Mouse (Mus musculus) cerebellum, adult 9-10 months (tissue): ENCODE results near the gene Actb.

ENCODE experiments used
- DNase-seq: peaks from one replicate; pipeline ENCODE4 v3.0.0; 2022

Gene Actb

DNA sequence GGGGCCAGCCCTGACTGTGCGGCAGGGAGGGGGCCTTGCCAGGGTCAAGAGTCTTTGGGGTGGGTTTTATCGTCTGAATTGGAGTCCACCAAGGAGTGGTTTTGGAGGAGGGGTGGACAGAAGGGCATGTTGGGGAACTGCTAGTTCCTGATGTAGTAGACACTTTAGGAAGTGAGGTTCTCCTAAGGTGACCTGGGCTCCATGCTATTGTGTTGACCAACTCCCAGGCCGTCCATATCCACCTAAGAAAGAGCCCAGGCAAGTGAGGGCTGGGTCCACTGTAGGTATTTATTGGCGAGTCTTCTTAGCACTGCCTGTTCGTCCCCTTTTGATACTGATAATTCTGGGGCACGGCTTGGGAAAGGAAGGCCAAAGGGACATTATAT is 14.5 kb upstream of the Actb start:
- no peak for DNase-seq

DNA sequence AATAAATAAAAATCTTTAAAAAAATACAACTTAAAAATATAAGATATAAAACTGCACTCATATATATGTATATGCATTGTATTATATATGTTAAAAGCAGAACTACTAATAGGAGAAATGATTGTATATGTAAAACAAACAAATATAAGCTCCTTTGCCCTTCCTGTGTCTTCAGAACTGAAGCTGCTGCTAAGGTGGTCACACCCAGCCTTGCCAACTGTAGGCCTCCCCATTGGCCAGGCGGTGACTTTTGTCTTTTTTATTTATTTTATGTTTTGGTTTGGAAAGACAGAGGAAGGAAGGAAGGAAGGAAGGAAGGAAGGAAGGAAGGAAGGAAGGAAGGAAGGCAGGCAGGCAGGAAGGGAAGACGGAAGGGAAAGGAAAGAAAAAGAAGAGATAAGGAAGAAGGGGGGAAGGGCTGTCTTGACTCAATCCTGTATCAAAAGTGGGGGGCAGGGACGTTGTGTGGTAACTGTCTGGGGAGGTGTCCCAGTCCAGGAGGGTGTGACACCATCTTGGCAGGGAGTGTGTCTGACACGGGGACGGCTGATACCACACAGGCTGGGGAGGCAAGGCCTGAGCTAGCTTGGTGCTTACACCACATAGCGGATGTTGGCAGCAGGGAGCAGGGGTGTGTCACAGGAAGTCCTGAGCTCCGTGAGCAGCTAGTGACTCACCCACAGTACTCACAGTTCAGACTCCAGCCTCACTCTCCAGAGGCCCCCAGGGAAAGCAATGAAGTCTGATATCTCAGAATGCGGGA is 13.9 kb upstream of the Actb start:
- DNase-seq = no peak

GRCm38 (mm10) chr5:142917402-142917801 is 10.8 kb upstream of the Actb start:
- DNase-seq = no peak

- DNase-seq = no peak
Measured at GRCm38 (mm10) chr5:142916593-142916992, 10.0 kb upstream of the Actb start.

GRCm38 (mm10) chr5:142915231-142915630 is 8.7 kb upstream of the Actb start:
- DNase-seq = no peak

DNA sequence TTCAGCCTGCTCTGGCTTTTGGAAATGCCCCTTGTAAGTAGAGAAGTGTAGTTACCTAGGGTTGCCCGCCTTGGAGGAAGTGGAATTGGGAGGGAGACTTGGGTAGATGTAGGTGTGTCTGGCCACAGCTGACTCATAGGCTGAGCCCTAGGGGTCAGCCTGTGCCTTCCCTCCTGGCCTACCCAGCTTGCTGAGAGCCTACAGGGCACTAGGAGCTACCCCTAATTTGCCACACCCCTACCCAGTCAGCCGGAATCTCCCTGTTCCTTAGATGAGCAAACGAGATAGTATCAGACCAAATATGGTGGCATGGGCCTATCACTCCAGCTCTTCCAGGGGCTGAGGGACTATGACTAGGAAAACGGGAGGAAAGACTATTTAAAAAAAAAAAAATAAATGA is 6.2 kb upstream of the Actb start:
- DNase-seq = no peak

DNA sequence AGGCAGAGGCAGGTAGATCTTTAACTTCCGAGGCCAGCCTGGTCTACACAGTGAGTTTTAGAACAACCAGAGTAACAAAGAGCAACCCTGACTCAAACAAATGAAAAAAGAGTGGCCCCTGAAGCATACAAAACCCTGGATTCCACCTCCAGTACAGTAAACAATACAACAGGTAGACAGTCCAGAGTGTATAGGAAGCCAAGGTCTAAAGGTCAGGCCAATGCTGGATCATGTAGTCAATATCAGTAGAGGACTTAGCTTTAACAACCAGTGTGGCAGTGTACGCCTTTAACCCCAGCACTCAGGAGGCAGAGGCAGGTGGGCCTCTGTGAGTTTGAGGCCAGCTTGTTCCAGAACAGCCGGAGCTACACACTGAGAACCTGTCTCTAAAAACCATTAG is 5.8 kb upstream of the Actb start:
- no peak for DNase-seq

GRCm38 (mm10) chr5:142911629-142912028 is 5.1 kb upstream of the Actb start:
- DNase-seq = no peak

DNA sequence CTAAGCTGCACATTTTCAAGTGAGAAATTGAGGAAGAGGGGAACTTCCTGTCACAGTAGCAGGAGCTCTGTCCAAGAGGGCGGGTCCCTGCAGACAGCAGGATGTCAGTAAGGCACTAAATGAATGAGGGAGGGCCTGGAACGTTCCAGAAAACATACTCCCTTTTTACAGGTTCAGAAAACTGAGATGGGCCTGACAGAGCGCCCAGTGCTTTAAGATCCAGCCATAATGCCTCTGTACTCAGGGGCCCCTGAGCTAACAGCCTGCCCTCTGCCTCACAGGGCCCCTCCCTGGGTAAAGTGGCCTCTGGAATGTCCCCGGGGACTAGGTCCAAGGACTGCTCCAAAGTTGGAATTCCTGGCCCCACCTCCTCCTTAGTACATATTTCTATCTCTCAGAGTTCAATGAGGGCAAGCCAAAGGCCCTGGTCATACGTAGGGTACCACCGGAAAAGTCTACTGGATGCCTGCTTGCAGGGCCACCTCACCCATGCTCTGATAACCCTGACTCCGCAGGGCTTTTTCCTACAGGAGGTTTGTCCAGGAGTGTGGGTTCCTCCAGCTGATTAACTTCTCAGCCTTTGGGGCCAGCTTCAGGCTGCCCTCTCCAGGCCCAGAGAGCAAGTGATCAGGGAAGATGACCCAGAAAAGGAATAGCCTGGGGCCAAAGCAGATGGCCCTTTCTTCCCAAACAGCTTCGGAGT is 3.2 kb upstream of the Actb start:
- DNase-seq = peak; percentile 58

GRCm38 (mm10) chr5:142908941-142909575 is 2.5 kb upstream of the Actb start:
- peak; percentile 53 for DNase-seq

- DNase-seq = peak; percentile 75
Measured at GRCm38 (mm10) chr5:142907803-142908559, 1.4 kb upstream of the Actb start.

- peak; percentile 82 for DNase-seq
Measured at GRCm38 (mm10) chr5:142907048-142907802, 671 bp upstream of the Actb start.

GRCm38 (mm10) chr5:142905725-142906531 is 626 bp downstream of the Actb start:
- peak; percentile 99 for DNase-seq

DNA sequence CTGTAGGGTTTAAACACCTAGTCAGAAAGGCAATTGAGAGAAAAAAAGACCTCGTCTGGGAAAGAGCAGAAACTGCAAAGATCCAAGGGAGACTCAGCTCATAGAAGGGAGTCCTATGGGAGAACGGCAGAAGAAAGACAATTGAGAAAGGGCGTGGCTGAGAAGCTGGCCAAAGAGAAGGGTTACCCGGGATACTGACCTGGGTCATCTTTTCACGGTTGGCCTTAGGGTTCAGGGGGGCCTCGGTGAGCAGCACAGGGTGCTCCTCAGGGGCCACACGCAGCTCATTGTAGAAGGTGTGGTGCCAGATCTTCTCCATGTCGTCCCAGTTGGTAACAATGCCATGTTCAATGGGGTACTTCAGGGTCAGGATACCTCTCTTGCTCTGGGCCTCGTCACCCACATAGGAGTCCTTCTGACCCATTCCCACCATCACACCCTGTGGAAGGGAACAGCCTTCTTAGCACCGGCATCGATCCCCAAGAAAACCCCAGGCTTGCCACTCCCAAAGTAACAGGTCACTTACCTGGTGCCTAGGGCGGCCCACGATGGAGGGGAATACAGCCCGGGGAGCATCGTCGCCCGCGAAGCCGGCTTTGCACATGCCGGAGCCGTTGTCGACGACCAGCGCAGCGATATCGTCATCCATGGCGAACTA is 1.4 kb downstream of the Actb start:
- DNase-seq = no peak

- DNase-seq = no peak
Measured at GRCm38 (mm10) chr5:142904208-142905037, 2.1 kb downstream of the Actb start.

GRCm38 (mm10) chr5:142903470-142904207 is 2.9 kb downstream of the Actb start:
- peak; percentile 51 for DNase-seq

- DNase-seq = peak; percentile 40
Measured at GRCm38 (mm10) chr5:142902506-142903314, 3.8 kb downstream of the Actb start.

DNA sequence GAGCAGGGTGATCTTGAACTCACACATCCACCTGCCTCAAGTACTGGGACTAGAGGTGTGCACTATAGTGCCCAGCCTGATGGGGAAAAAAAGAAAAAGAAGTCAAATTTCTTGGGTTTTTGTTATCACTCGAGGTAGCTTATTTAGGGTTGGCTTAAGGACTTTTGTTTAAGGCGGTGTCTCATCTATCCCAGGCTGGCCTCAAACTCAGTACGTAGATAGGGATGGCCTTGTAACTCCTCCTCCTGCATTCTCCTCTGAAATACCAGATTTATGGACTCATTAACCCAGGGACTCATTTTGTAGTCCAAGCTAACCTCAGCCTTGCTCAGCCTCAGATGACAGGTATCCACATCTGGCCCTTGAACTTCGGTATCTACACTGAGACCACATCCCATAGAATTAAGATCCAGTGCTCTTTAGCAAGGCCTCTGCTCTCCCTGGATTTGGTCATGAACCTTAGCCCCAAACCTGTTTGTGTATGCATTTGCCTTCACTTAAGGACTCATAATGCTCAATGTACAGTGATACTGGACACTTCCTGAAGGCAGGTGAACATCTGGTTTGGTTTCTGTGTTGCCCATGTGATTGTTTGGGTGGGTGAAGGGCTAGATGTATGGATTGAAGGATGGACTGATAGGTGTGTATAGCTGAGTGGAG is 4.6 kb downstream of the Actb start:
- no peak for DNase-seq
